Mouse (Mus musculus) cerebellum, adult 2 months (tissue): Measurements from ENCODE around the gene Slc25a45. TPM values are rescaled to one million over a fixed set of nuclear protein-coding genes. Genes with fewer than 3 reads are reported as not detected.

Source experiments
- DNase-seq, 2 experiments: peaks; one replicate each; pipeline ENCODE4 v3.0.0; 2021
- H3K27ac ChIP-seq: fragments of 200-500 bp; 2 replicates; pipeline ENCODE4 v1.5.1; 2012; ENCODE audit warnings: low read length, control low read depth, inconsistent platforms; ENCODE audit not compliant: insufficient read depth
- H3K27me3 ChIP-seq: fragments of 200-500 bp; 2 replicates; pipeline ENCODE4 v1.6.1; 2012; ENCODE audit warnings: inconsistent platforms, mild to moderate bottlenecking, low read length, moderate library complexity; ENCODE audit not compliant: control insufficient read depth, insufficient read depth
- H3K4me1 ChIP-seq: fragments of 200-500 bp; 2 replicates; pipeline ENCODE4 v1.6.1; 2011; ENCODE audit warnings: low read length; ENCODE audit not compliant: control insufficient read depth, insufficient read depth
- H3K4me3 ChIP-seq: fragments of 200-500 bp; replicated peaks from 2 replicates; pipeline ENCODE3; 2011; ENCODE audit warnings: mild to moderate bottlenecking, low read depth, low read length, control low read depth; ENCODE audit not compliant: insufficient read depth
- CTCF ChIP-seq: fragments of 200-500 bp; IDR thresholded peaks from 2 replicates; pipeline ENCODE4 v1.5.1; 2011; ENCODE audit warnings: low read depth, mild to moderate bottlenecking, control low read depth, low read length, moderate library complexity, borderline replicate concordance; ENCODE audit not compliant: insufficient read depth
- POLR2A ChIP-seq: fragments of 200-500 bp; IDR thresholded peaks from 2 replicates; pipeline ENCODE4 v1.6.1; 2011; ENCODE audit warnings: low read length, control low read depth, borderline replicate concordance; ENCODE audit not compliant: insufficient read depth
- WGBS: fragments of 180-500 bp; shearing (Covaris S2); methylation state at CpG from one replicate; pipeline ENCODE4 v1.1.7; 2018; 5-methylcytosine and 5-hydroxymethylcytosine counted together
- polyA plus RNA-seq: library from polyadenylated mRNA; depleted of rRNA; stranded (reverse); fragments of >200 nt; gene quantifications from 2 replicates; pipeline ENCODE4 v1.2.3, GENCODE M21; 2012

Slc25a45 gene
- polyA plus RNA-seq, 1 experiment, result 4.3 TPM

DNA sequence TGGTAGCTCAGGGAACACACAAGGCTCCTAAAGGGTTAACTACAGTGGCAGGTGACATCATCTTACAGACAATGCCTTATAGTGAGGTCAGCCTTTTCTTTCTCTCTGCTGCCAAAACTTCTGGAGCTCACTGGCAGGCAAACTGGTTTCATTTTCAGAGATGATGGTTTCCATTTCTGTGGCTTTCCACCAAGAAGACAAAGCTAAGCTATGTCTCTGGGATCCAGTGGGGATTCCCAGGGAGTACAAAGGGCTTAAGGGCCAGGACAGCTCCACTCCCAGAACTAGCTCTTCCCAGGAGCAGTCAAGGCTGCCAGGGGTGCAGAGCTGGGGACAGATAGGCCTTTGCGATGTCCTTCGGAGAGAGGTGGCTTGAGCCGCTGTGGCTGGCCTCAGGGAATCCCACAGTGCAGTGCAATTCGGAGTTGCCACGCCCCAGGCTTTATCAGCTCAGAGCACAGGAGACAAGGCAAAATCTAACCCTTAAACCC, 26.1 kb upstream of the Slc25a45 start:
- H3K4me1 ChIP-seq, result peaks cover 23% of the 10 kb centered on the region
- no peak for DNase-seq
- TF ChIP-seq POLR2A (no peak), CTCF (no peak)
- 77% methylated on average over 5 of the region's 5 CpGs for WGBS
- no peaks in the 10 kb centered on the region for H3K27me3 ChIP-seq
- H3K27ac ChIP-seq, result no peak overlapping the region
- H3K4me3 ChIP-seq, result no peak overlapping the region

DNA sequence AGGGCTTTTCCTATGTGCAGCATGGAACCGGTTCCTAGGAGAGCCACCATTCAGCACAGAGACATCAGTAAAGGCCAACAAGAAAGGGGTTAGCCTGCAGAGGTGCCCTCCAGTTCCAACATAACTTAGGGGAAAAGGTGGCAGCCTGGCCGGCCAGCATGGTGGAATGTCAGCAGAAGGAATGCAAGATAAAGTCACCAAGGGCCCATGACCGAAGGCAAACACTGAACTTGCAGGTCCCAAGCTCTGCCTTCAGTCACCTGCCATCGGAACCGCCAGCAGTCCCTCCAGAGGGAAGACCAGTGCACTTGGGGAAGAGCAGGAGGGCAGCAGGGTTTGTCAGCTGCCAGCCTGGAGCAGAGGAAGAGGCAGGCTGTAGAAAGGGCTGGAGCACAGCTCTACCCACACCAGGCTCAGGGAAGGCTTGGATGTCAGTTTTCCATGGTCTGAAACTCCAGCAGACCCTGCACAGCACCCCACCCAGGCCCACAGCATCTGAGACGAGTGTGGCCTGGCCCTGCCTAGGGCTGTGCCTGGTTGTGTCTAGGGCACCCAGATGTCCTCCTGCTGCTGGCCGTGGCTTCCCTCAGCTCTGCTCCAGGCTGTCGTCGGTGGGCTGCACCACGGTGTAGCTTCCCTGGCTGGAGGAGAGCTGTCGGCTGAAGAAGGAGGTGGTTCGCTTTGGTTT, 25.4 kb upstream of the Slc25a45 start:
- DNase-seq, result no peak
- 84% methylated on average over 12 of the region's 12 CpGs for WGBS
- no peak for TF ChIP-seq POLR2A
- no peak for TF ChIP-seq CTCF
- H3K27ac ChIP-seq, result no peak overlapping the region
- H3K27me3 ChIP-seq, result no peaks in the 10 kb centered on the region
- H3K4me3 ChIP-seq, result no peak overlapping the region
- H3K4me1 ChIP-seq, result peaks cover 23% of the 10 kb centered on the region

- DNase-seq, result no peak
- Histone ChIP-seq H3K4me1 (no peaks in the 10 kb centered on the region), H3K27ac (no peak overlapping the region), H3K4me3 (no peak overlapping the region), H3K27me3 (no peaks in the 10 kb centered on the region)
- WGBS, result 77% methylated on average over 9 of the region's 9 CpGs
- TF ChIP-seq POLR2A (no peak), CTCF (no peak)
Measured at GRCm38 (mm10) chr19:5856604-5857003, 21.0 kb upstream of the Slc25a45 start.

DNA sequence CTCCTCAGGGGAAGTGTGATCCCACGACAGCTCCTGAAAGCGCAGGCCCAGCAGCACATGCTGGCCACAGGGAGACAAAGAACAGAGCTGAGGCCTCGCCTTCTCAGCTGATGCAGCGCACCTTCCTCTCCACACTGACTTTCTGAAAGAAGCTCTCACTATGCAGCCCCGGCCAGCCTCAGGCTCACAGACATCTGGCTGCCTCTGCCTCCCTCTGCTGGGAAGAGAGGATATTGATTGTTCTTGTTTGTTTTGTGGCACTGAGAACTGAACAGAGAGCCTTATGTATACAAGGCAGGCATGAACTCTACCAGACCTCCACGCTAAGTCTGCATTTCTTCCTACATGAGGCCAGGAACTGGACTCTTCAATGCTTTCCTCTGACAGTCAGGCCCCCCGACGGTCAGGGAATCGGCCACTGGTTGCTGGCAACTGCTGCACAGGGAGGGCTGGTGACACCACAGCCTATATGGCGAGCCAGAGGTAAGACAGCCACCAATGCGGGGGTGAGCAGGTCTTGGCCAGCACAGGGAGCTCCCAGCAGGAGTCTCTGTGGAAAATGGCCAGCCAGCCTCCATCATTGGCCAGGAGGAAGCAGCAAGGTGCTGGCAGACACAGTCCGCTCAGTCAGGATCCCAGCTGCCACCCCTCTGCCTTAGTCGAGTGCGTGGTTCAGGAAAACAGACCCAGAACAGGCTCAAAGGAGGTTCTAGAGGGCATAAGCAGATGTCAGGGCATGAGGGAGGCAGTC, 15.1 kb upstream of the Slc25a45 start:
- no peaks in the 10 kb centered on the region for H3K27me3 ChIP-seq
- H3K4me1 ChIP-seq, result peaks cover 6% of the 10 kb centered on the region
- WGBS, result 55% methylated on average over 14 of the region's 14 CpGs
- no peak overlapping the region for H3K4me3 ChIP-seq
- TF ChIP-seq POLR2A (no peak), CTCF (no peak)
- peak; percentile 41 to 43 for DNase-seq
- H3K27ac ChIP-seq, result no peak overlapping the region

DNA sequence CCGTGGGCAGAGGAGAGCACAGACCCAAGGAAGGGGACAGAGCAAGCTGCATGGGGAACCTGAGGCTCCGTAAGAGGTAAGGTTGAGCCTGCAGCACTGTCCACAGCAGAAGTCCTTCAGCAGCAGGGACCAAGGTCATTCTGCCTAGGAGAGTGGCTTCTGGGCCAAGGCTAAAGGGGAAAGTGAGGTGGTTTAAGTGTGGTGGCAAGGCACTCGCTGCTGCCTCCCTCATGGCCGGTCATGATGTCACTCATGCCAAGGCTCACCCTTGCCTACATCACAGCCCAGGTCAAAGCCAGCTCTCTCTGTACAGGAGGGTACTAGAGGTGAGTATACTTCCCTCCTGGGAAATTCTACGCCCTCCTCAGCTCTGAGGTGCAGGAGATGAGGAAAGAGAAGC, 13.8 kb upstream of the Slc25a45 start:
- 95% methylated on average over 5 of the region's 5 CpGs for WGBS

DNA sequence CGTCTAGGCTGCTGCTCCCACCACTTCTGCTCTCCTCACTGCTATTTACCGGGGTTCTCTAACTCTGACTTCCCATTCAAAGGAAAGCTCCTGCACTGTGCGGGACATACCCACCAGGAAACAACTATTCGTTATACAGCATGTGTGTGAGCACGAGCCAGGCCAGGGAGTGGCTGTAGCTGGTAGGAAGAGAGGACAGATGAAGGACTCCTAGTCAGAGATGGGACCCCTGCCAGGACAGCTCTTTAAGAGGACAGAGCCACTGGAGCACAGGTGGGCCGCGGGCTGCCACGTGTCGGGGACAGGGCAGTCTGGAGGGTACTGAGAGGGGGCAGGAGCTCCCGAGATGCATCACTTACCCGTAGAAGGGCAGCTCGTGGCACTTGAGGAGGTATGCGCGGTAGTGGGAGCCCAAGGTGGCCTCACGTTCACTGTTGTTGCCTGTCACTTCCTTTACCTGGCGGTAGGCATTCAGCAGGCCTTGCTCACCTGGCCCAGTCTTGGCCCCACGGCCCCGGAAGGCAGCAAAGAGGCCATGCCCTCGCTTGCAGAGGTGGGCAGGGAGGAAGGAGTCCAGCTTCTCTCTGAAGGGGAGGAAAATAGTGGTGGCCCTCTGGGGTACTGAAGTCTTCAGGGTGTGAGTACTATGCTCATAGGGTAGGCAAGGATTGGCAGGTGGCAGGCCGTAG, 12.8 kb upstream of the Slc25a45 start:
- no peak overlapping the region for H3K27ac ChIP-seq
- H3K4me3 ChIP-seq, result no peak overlapping the region
- H3K27me3 ChIP-seq, result no peaks in the 10 kb centered on the region
- WGBS, result 87% methylated on average over 20 of the region's 20 CpGs
- peaks cover 6% of the 10 kb centered on the region for H3K4me1 ChIP-seq
- TF ChIP-seq CTCF, result no peak
- TF ChIP-seq POLR2A, result no peak
- DNase-seq, result no peak

More for the DNA sequence above, 13.8 kb upstream of the Slc25a45 start:
- TF ChIP-seq POLR2A (no peak), CTCF (no peak)
- no peaks in the 10 kb centered on the region for H3K27me3 ChIP-seq
- no peak for DNase-seq
- H3K4me1 ChIP-seq, result peaks cover 6% of the 10 kb centered on the region
- no peak overlapping the region for H3K4me3 ChIP-seq
- no peak overlapping the region for H3K27ac ChIP-seq

DNA sequence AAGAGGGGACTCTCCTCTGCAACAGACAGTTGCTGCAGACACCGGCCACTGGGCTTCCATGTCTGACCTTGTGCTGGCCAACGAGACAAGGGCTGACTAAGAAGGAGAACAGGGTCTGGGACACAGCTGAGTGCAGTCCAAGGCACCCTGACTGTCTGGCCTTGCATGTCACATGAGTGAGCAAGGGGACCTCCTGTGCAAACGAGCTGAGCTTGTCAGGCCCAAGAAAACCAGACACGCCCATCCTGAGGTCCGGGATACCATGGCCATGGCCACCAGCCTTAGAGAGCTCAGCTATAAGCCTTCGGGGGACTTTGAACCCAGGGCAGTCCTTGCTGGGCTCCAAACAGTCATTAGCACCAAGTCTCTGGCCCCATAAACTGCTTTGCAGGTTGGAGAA, 9.5 kb upstream of the Slc25a45 start:
- Histone ChIP-seq H3K27ac (no peak overlapping the region), H3K27me3 (no peaks in the 10 kb centered on the region), H3K4me1 (peaks cover 7% of the 10 kb centered on the region), H3K4me3 (no peak overlapping the region)
- TF ChIP-seq POLR2A (no peak), CTCF (no peak)
- WGBS, result 81% methylated on average over 6 of the region's 6 CpGs
- DNase-seq, result no peak

GRCm38 (mm10) chr19:5871273-5871672, 6.3 kb upstream of the Slc25a45 start:
- Histone ChIP-seq H3K4me1 (peaks cover 12% of the 10 kb centered on the region), H3K27ac (no peak overlapping the region), H3K27me3 (no peaks in the 10 kb centered on the region), H3K4me3 (no peak overlapping the region)
- WGBS, result 32% methylated on average over 7 of the region's 7 CpGs
- DNase-seq, result no peak
- no peak for TF ChIP-seq CTCF
- no peak for TF ChIP-seq POLR2A
